Mouse (Mus musculus): ENCODE data around the gene Gm5089. TPM values are rescaled to one million over a fixed set of nuclear protein-coding genes. Genes with fewer than 3 reads are reported as not detected.

The Gm5089 gene
- polyA plus RNA-seq, 1 experiment from 2014 or later: not detected

- Histone ChIP-seq H3K4me1 (replicated peaks; ENCODE audit: control insufficient read depth, insufficient read depth) (no peaks in the 10 kb centered on the region), H3K4me3 (ENCODE audit: low read depth, low read length) (no peak overlapping the region), H3K27ac (replicated peaks) (no peak overlapping the region), H3K4me2 (replicated peaks; ENCODE audit: low read depth) (no peak overlapping the region), H3K9me3 (ENCODE audit: control insufficient read depth, low read length) (no peaks in the 10 kb centered on the region), H3K27me3 (ENCODE audit: control insufficient read depth, insufficient read depth, low read length) (no peaks in the 10 kb centered on the region), H3K36me3 (ENCODE audit: control insufficient read depth, insufficient read depth, low read length) (no peaks in the 10 kb centered on the region), H3K9ac (ENCODE audit: low read length) (no peak overlapping the region)
- ATAC-seq (ENCODE audit: low FRiP score, low TSS enrichment) (no peak), DNase-seq (ENCODE audit: low spot score) (no peak)
- TF ChIP-seq CTCF (IDR thresholded peaks at IDR 0.05; ENCODE audit: low read depth): no peak
- no peak for TF ChIP-seq EP300 (optimal IDR thresholded peaks at IDR 0.05)
- 93% methylated on average over 5 of the region's 5 CpGs for WGBS
Observed at GRCm38 (mm10) chr14:122385758-122386157, 65.2 kb downstream of the Gm5089 start.

- no peak overlapping the region for H3K9ac ChIP-seq (ENCODE audit: low read length)
- no peak overlapping the region for H3K4me3 ChIP-seq (ENCODE audit: low read depth, low read length)
- TF ChIP-seq CTCF (IDR thresholded peaks at IDR 0.05; ENCODE audit: low read depth): no peak
- TF ChIP-seq EP300 (optimal IDR thresholded peaks at IDR 0.05): no peak
- no peaks in the 10 kb centered on the region for H3K36me3 ChIP-seq (ENCODE audit: control insufficient read depth, insufficient read depth, low read length)
- 83% methylated on average over 3 of the region's 3 CpGs for WGBS
- H3K4me2 ChIP-seq (replicated peaks; ENCODE audit: low read depth): no peak overlapping the region
- H3K27ac ChIP-seq (replicated peaks): no peak overlapping the region
- ATAC-seq (ENCODE audit: low FRiP score, low TSS enrichment): no peak
- no peaks in the 10 kb centered on the region for H3K9me3 ChIP-seq (ENCODE audit: control insufficient read depth, low read length)
- no peaks in the 10 kb centered on the region for H3K27me3 ChIP-seq (ENCODE audit: control insufficient read depth, insufficient read depth, low read length)
- H3K4me1 ChIP-seq (replicated peaks; ENCODE audit: control insufficient read depth, insufficient read depth): no peaks in the 10 kb centered on the region
- no peak for DNase-seq (ENCODE audit: low spot score)
Observed at GRCm38 (mm10) chr14:122385238-122385534, 65.7 kb downstream of the Gm5089 start.

Other genes with a start within 250 kb of the Gm5089 start
- not detected in 2 replicates for gene Zic5, start 14.6 kb upstream of the Gm5089 start, polyA plus RNA-seq (2015; fragmentation: Nextera tagmentation; extraction: Ambion mirVana)
- not detected in 2 replicates for gene Zic2, start 24.3 kb upstream of the Gm5089 start, polyA plus RNA-seq (2015; fragmentation: Nextera tagmentation; extraction: Ambion mirVana)
- gene Gm10837, start 39.5 kb upstream of the Gm5089 start, polyA plus RNA-seq (2015; fragmentation: Nextera tagmentation; extraction: Ambion mirVana): not detected in 2 replicates
- gene Pcca, start 83.2 kb upstream of the Gm5089 start, polyA plus RNA-seq (2015; fragmentation: Nextera tagmentation; extraction: Ambion mirVana): 8.2 and 9.2 TPM in 2 replicates